Mouse (Mus musculus): Measurements from ENCODE around the gene Ercc4.

GRCm38 (mm10) chr16:13108356-13108755 lies 1.1 kb upstream of the Ercc4 start:
- TF ChIP-seq CTCF (conservative IDR thresholded peaks at IDR 0.05; ENCODE audit: low read length): no peak
- no peak for TF ChIP-seq POU5F1 (IDR thresholded peaks at IDR 0.05; ENCODE audit: borderline replicate concordance, low read length)
- TF ChIP-seq NANOG (IDR thresholded peaks at IDR 0.05; ENCODE audit: borderline replicate concordance, low read length): no peak
